Mouse (Mus musculus) testis, adult 2 months (tissue): ENCODE results near the gene Zfp593. TPM values are rescaled to one million over a fixed set of nuclear protein-coding genes. Genes with fewer than 3 reads are reported as not detected.
A peak's percentile ranks its signal among the peaks of the same experiment; 100 is the strongest.

Experiments
- H3K27ac ChIP-seq: fragments of 200-500 bp; 2 replicates; pipeline ENCODE4 v1.5.1; 2012; ENCODE audit warnings: low read depth, low read length; ENCODE audit not compliant: control insufficient read depth, insufficient read depth
- H3K27me3 ChIP-seq: fragments of 200-500 bp; 2 replicates; pipeline ENCODE4 v1.6.1; 2012; ENCODE audit warnings: mild to moderate bottlenecking, low read length, moderate library complexity; ENCODE audit not compliant: control insufficient read depth, insufficient read depth
- H3K36me3 ChIP-seq: fragments of 200-500 bp; 2 replicates; pipeline ENCODE4 v1.6.1; 2012; ENCODE audit warnings: mild to moderate bottlenecking, low read length; ENCODE audit not compliant: control insufficient read depth, insufficient read depth
- H3K4me1 ChIP-seq: fragments of 200-500 bp; 2 replicates; pipeline ENCODE4 v1.6.1; 2012; ENCODE audit warnings: low read length; ENCODE audit not compliant: control insufficient read depth, insufficient read depth
- H3K4me3 ChIP-seq: fragments of 200-500 bp; 2 replicates; pipeline ENCODE4 v1.5.1; 2012; ENCODE audit warnings: low read depth, mild to moderate bottlenecking, low read length, moderate library complexity, mixed read lengths; ENCODE audit not compliant: control insufficient read depth
- CTCF ChIP-seq: fragments of 200-500 bp; IDR thresholded peaks from 2 replicates; pipeline ENCODE4 v1.5.1; 2012; ENCODE audit warnings: low read depth, mild to moderate bottlenecking, inconsistent platforms, low read length, moderate library complexity; ENCODE audit not compliant: control insufficient read depth, insufficient read depth, insufficient replicate concordance
- POLR2A ChIP-seq: fragments of 200-500 bp; IDR thresholded peaks from 2 replicates; pipeline ENCODE4 v1.6.1; 2012; ENCODE audit warnings: low read depth, mild to moderate bottlenecking, inconsistent platforms, low read length, moderate library complexity; ENCODE audit not compliant: control insufficient read depth
- polyA plus RNA-seq: library from polyadenylated mRNA; depleted of rRNA; stranded (reverse); fragments of >200 nt; gene quantifications from 2 replicates; pipeline ENCODE4 v1.2.3, GENCODE M21; 2012

Zfp593 gene
- polyA plus RNA-seq, 1 experiment = 7.5 TPM

DNA sequence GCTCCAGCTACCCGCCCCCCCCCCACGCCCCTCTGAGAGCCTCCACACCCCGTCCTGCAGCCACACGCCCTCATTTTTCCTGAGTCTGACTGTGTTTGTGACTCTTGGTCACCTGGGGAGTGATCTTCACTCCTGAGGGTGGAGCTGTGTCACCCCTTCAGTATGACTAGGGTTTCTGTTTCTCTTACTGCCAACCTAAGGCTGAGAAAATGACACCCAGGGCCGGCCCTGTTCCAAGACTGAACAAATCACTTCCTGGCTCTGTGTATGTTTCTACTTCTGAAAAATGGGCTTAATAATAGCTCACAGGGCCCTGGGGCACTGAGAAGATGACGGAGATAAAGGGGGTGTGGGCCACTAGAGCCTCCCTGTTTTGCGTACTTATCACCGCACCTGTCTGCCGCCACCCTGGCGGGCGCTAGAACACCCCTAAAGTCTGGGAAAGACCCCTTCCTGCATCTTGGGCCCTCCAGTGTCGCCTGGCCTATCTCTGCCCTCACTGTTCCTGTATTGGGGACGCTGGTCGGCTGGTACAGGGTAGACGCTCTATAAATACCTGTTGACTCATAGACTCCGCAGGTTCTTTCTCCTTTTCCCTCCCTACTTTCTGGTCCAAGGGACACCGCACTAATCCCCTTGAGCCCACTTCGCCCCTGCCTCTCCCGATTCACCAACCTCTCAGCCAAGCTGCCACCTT is 7.7 kb downstream of the Zfp593 start:
- Histone ChIP-seq H3K27me3 (no peaks in the 10 kb centered on the region), H3K36me3 (no peaks in the 10 kb centered on the region), H3K4me3 (peak overlapping the region; percentile 4; the same call in 1 of the 2 replicates), H3K4me1 (peaks cover 11% of the 10 kb centered on the region), H3K27ac (no peak overlapping the region)
- TF ChIP-seq CTCF (no peak), POLR2A (no peak)

- H3K27me3 ChIP-seq = no peaks in the 10 kb centered on the region
- no peak overlapping the region for H3K4me3 ChIP-seq
- H3K36me3 ChIP-seq = no peaks in the 10 kb centered on the region
- TF ChIP-seq CTCF (no peak), POLR2A (no peak)
- peaks cover 11% of the 10 kb centered on the region for H3K4me1 ChIP-seq
- no peak overlapping the region for H3K27ac ChIP-seq
These were observed 10.5 kb downstream of the Zfp593 start for GRCm38 (mm10) chr4:134234876-134235275.

- no peaks in the 10 kb centered on the region for H3K36me3 ChIP-seq
- no peak overlapping the region for H3K27ac ChIP-seq
- H3K4me3 ChIP-seq = no peak overlapping the region
- TF ChIP-seq POLR2A (no peak), CTCF (no peak)
- H3K4me1 ChIP-seq = no peaks in the 10 kb centered on the region; the same call in 1 of the 2 replicates
- H3K27me3 ChIP-seq = no peaks in the 10 kb centered on the region
These were observed 15.0 kb downstream of the Zfp593 start for GRCm38 (mm10) chr4:134230431-134230830.

- TF ChIP-seq POLR2A (peak; percentile 69; the same call in 1 of the 2 replicates), CTCF (peak; percentile 4; the same call in 1 of the 2 replicates)
- H3K36me3 ChIP-seq = no peaks in the 10 kb centered on the region
- H3K27ac ChIP-seq = peak within 1 kb of the TSS; percentile 15
- no peaks in the 10 kb centered on the region; the same call in 1 of the 2 replicates for H3K4me1 ChIP-seq
- H3K4me3 ChIP-seq = peak within 1 kb of the TSS; percentile 86
- H3K27me3 ChIP-seq = no peaks in the 10 kb centered on the region
These were observed 18.2 kb downstream of the Zfp593 start, which contains the start of gene Catsper4 for GRCm38 (mm10) chr4:134227194-134227593. Gene Catsper4 (minus strand): TSS chr4:134227383.

DNA sequence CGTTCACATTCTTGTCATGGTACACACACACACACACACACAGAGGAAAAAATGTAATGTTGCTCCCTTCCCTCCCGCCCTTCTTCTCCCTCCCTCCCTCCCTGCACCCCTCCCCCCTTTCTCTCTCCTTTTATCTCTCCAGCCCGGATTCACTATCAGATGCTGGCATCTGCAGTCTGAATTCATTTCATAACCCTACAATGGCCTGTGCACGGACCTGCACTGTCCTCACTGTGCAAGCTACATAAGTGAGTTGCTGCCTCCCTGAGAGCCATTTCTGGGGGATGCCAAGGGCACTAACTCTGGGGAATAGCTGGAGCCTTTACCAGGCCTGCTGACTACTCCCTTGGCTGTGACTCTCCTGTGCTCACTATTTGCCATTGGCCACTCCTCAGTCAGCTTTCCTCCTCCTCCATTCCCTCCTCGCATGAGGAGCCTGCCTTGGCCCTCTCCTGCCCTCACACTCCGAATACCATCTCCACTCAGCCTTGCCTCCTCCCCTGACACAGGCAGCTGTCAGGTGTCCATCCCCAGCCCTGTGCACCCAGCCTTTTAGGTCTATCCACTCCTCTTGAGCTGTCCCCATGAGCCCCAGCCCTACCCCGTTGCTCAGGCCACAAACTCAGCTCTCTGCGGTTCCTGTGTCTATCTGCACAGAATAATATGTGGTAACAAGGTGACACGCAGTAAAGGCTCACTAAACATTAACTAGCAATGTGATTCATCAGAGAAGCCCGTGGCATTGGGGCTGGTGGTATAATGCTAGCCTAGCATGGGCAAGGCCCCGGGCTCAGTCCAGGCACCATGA is 22.4 kb downstream of the Zfp593 start:
- H3K4me1 ChIP-seq = no peaks in the 10 kb centered on the region; the same call in 1 of the 2 replicates
- no peak for TF ChIP-seq POLR2A
- no peak for TF ChIP-seq CTCF
- no peak overlapping the region for H3K4me3 ChIP-seq
- H3K27ac ChIP-seq = no peak overlapping the region
- no peaks in the 10 kb centered on the region for H3K27me3 ChIP-seq
- no peaks in the 10 kb centered on the region for H3K36me3 ChIP-seq

DNA sequence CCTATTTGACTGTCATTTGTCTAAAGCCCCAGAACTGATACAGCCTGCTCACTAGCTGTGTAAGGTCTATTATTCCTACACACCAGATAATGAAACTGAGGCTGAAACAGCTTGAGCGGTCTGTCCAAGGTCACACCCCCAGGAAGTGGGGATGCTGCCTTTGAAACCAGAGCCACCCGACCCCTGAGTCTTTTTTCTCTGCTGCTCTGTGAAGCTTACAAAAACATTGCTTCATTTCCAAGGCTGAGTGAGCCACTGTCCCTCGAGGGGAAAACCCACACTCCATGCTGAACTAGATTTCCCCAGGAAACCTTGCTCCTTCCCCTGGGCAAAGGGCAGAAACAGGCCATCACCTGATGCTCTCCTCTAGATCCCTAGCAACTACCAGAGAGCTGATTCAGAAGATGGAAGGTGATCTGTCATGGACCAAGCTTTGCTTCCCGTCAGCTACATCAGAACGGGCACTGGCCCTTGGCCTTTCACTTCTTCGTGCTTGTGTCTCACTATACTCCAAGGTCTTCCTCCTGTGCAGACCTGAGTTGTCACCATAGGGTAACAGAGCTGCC is 38.8 kb downstream of the Zfp593 start:
- Histone ChIP-seq H3K4me1 (no peaks in the 10 kb centered on the region), H3K27me3 (no peaks in the 10 kb centered on the region), H3K27ac (no peak overlapping the region), H3K36me3 (no peaks in the 10 kb centered on the region), H3K4me3 (no peak overlapping the region)
- no peak for TF ChIP-seq POLR2A

- Histone ChIP-seq H3K36me3 (no peaks in the 10 kb centered on the region), H3K4me1 (no peaks in the 10 kb centered on the region), H3K27me3 (no peaks in the 10 kb centered on the region), H3K4me3 (no peak overlapping the region), H3K27ac (no peak overlapping the region)
- TF ChIP-seq POLR2A (no peak), CTCF (no peak)
These were observed 42.0 kb downstream of the Zfp593 start for GRCm38 (mm10) chr4:134203340-134203896.
